Mouse (Mus musculus) CH12.LX (cell line): ENCODE results near the gene Ebna1bp2.

Source experiments
- CTCF ChIP-seq, 2 experiments: IDR thresholded peaks in 1 of 2; conservative IDR thresholded peaks in 1 of 2; 2 replicates each; pipeline ENCODE4 v1.5.1; 2011 to 2012; ENCODE audit warnings: low read depth in 2 of 2, low read length in 2 of 2, improper control_type of control experiment in 1 of 2, inconsistent platforms in 1 of 2, mild to moderate bottlenecking in 1 of 2, moderate library complexity in 1 of 2
- HCFC1 ChIP-seq: IDR thresholded peaks from 2 replicates; pipeline ENCODE4 v1.6.1; 2012; ENCODE audit warnings: low read depth, mild to moderate bottlenecking, inconsistent platforms, low read length, improper control_type of control experiment
- ZMIZ1 ChIP-seq: IDR thresholded peaks from 2 replicates; pipeline ENCODE4 v1.6.1; 2012; ENCODE audit warnings: low read depth, mild to moderate bottlenecking, inconsistent platforms, low read length, improper control_type of control experiment

GRCm38 (mm10) chr4:118571441-118571840 is 49.2 kb upstream of the Ebna1bp2 start:
- TF ChIP-seq HCFC1 (no peak), CTCF (conservative IDR thresholded peaks at IDR 0.05 in 1 of 2, IDR thresholded peaks at IDR 0.05 in 1 of 2; ENCODE audit: low read depth in 2 of 2, low read length in 2 of 2) (no peak), ZMIZ1 (no peak)
